Mouse (Mus musculus) forebrain, embryonic 16.5 days (tissue): ENCODE data around the gene Spdef. TPM values are rescaled to one million over a fixed set of nuclear protein-coding genes. Genes with fewer than 3 reads are reported as not detected.

Source experiments
- ATAC-seq: fragments of 200-750 bp; cut with Nextera tagmentation; 2 replicates; pipeline ENCODE4 v1.8.0; 2017; ENCODE audit warnings: mild to moderate bottlenecking, moderate library complexity
- H3K27ac ChIP-seq: fragments of 300-500 bp; sonication (generic); 2 replicates; pipeline ENCODE4 v1.5.1; 2014; ENCODE audit warnings: low read length, control low read depth
- H3K27me3 ChIP-seq: fragments of 300-500 bp; sonication (generic); replicated peaks from 2 replicates; pipeline ENCODE4 v1.6.1; 2014; ENCODE audit warnings: low read length; ENCODE audit not compliant: control insufficient read depth, insufficient read depth
- H3K36me3 ChIP-seq: fragments of 300-500 bp; sonication (generic); 2 replicates; pipeline ENCODE4 v1.6.1; 2014; ENCODE audit not compliant: control insufficient read depth, insufficient read depth
- H3K4me1 ChIP-seq: fragments of 300-500 bp; sonication (generic); replicated peaks from 2 replicates; pipeline ENCODE4 v1.6.1; 2014; ENCODE audit warnings: low read length; ENCODE audit not compliant: control insufficient read depth, insufficient read depth
- H3K4me2 ChIP-seq: fragments of 300-500 bp; sonication (generic); 2 replicates; pipeline ENCODE4 v1.6.1; 2014; ENCODE audit warnings: mild to moderate bottlenecking, low read length, control low read depth
- H3K4me3 ChIP-seq: fragments of 300-500 bp; sonication (generic); replicated peaks from 2 replicates; pipeline ENCODE4 v1.5.1; 2014; ENCODE audit warnings: mild to moderate bottlenecking, low read length, control low read depth
- H3K9ac ChIP-seq: fragments of 300-500 bp; sonication (generic); replicated peaks from 2 replicates; pipeline ENCODE4 v1.6.1; 2014; ENCODE audit warnings: low read depth, low read length, control low read depth
- H3K9me3 ChIP-seq: fragments of 300-500 bp; sonication (generic); 2 replicates; pipeline ENCODE4 v1.6.1; 2016; ENCODE audit warnings: low read length; ENCODE audit not compliant: control insufficient read depth
- WGBS: fragments of 180-500 bp; shearing (Covaris S2); extraction: QIAGEN DNeasy Blood & Tissue Kit; methylation state at CpG from one replicate; pipeline ENCODE4 v1.1.7; 2014; 5-methylcytosine and 5-hydroxymethylcytosine counted together
- polyA plus RNA-seq: library from polyadenylated mRNA; unstranded; fragments of >200 nt; fragmentation: Nextera tagmentation; extraction: Ambion mirVana; gene quantifications from 2 replicates; pipeline ENCODE4 v1.2.1, GENCODE M21; 2015

Gene Spdef
- polyA plus RNA-seq, 1 experiment from 2014 or later, result 0.70 TPM

DNA sequence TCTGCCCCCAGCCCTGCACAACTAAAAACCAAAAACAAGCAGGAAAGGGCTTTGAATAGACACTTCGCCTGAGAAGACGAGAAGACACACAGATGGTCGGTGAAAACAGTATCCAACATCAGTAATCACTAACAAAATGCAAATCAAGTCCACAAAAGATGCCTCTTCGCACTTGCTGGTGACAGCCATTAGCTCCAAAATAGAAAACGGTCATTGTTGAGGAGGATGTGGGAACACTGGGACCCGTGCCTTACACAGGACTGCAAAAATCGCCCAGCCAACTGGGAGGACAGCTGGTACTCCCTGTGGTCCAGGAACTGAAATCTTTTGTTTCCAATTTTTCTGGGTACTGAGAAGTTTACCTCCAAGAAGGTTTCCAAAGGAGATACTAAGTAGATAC is 54.8 kb downstream of the Spdef start:
- H3K36me3 ChIP-seq, result no peaks in the 10 kb centered on the region
- no peaks in the 10 kb centered on the region for H3K27me3 ChIP-seq
- no peak overlapping the region for H3K4me3 ChIP-seq
- no peaks in the 10 kb centered on the region for H3K9me3 ChIP-seq
- H3K9ac ChIP-seq, result no peak overlapping the region
- no peak for ATAC-seq
- no peak overlapping the region for H3K4me2 ChIP-seq
- H3K27ac ChIP-seq, result peak overlapping the region; percentile 41
- H3K4me1 ChIP-seq, result peaks cover 30% of the 10 kb centered on the region
- 29% methylated on average over 7 of the region's 7 CpGs for WGBS

DNA sequence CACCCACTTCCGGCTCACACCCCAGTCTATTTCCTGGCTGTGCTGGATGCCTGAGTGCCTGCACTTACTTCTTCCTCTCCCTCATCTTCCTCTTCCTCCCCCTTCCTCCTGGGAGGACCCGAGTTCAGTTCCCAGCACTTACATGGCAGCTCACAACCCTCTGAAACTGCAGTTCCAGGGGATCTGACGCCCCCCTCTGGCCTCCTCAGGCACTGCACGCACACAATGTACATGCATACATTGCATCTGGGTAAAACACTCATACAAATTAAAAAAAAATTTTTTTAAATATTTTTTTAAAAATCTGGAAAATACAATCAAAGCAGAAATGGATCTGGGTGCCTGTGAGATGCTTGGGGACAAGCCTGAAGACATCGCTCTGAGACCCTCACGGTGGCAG is 57.0 kb downstream of the Spdef start:
- peaks cover 11% of the 10 kb centered on the region for H3K4me1 ChIP-seq
- WGBS, result 82% methylated on average over 6 of the region's 6 CpGs
- H3K9ac ChIP-seq, result no peak overlapping the region
- no peak for ATAC-seq
- H3K4me2 ChIP-seq, result no peak overlapping the region
- H3K27me3 ChIP-seq, result no peaks in the 10 kb centered on the region
- H3K9me3 ChIP-seq, result no peaks in the 10 kb centered on the region
- H3K4me3 ChIP-seq, result no peak overlapping the region
- no peaks in the 10 kb centered on the region for H3K36me3 ChIP-seq
- H3K27ac ChIP-seq, result no peak overlapping the region

Other genes with a start within 250 kb of the Spdef start
- gene Grm4, start 207.6 kb downstream of the Spdef start, polyA plus RNA-seq, result 3.0 and 4.0 TPM in 2 replicates
- gene Hmga1, start 172.5 kb downstream of the Spdef start, polyA plus RNA-seq, result 107 and 113 TPM in 2 replicates
- 31.9 and 49.8 TPM in 2 replicates for gene AI413582, start 163.2 kb downstream of the Spdef start, polyA plus RNA-seq
- 272 and 293 TPM in 2 replicates for gene Nudt3, start 105.5 kb downstream of the Spdef start, polyA plus RNA-seq
- not detected in 2 replicates for gene RPS10-NUDT3, start 93.7 kb downstream of the Spdef start, polyA plus RNA-seq
- 467 and 512 TPM in 2 replicates for gene Rps10, start 92.3 kb downstream of the Spdef start, polyA plus RNA-seq
- gene Pacsin1, start 73.4 kb downstream of the Spdef start, polyA plus RNA-seq, result 32.9 and 44.2 TPM in 2 replicates
- gene D17Wsu92e, start 91.7 kb upstream of the Spdef start, polyA plus RNA-seq, result 11.9 and 12.4 TPM in 2 replicates
- 255 and 264 TPM in 2 replicates for gene Snrpc, start 109.2 kb upstream of the Spdef start, polyA plus RNA-seq
- 6.6 and 6.8 TPM in 2 replicates for gene Uhrf1bp1, start 127.5 kb upstream of the Spdef start, polyA plus RNA-seq
- gene Anks1, start 180.4 kb upstream of the Spdef start, polyA plus RNA-seq, result 27.8 and 36.5 TPM in 2 replicates
- gene Taf11, start 180.9 kb upstream of the Spdef start, polyA plus RNA-seq, result 67.1 and 72.7 TPM in 2 replicates